Mouse (Mus musculus): ENCODE results near the gene Cntn6.

The Cntn6 gene

GRCm38 (mm10) chr6:104492490-104493431, at the start of gene Cntn6:
TSS of gene Cntn6 (plus strand) at chr6:104492790.
- DNase-seq (ENCODE audit: low read depth, low spot score): no peak

- no peak for DNase-seq (ENCODE audit: low read depth, low spot score)
Measured at GRCm38 (mm10) chr6:104443731-104444130, 48.9 kb upstream of the Cntn6 start.

GRCm38 (mm10) chr6:104470706-104471105, 21.9 kb upstream of the Cntn6 start:
- DNase-seq (ENCODE audit: low read depth, low spot score): no peak

GRCm38 (mm10) chr6:104479242-104479641, 13.3 kb upstream of the Cntn6 start:
- DNase-seq (ENCODE audit: low read depth, low spot score): no peak

DNA sequence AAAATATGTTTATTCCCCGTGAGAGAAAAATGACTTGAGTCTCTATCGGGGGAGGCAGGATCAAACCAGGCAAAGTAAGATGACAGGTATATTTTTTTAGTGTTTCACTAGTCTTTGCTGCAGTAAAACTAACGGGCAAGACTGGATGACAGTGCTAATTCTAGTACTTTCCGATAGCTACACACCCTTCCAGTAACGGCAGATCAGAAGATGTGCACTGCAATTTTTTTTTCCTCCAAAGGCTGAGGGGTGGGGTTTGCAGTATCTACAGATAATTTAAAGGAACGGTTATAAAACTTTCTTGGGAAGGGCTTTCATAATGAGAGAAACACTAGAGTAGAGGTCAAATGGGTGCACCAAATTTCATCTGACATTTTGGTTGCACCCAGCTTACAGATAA, 869 bp downstream of the Cntn6 start:
- no peak for DNase-seq (ENCODE audit: low read depth, low spot score)

DNA sequence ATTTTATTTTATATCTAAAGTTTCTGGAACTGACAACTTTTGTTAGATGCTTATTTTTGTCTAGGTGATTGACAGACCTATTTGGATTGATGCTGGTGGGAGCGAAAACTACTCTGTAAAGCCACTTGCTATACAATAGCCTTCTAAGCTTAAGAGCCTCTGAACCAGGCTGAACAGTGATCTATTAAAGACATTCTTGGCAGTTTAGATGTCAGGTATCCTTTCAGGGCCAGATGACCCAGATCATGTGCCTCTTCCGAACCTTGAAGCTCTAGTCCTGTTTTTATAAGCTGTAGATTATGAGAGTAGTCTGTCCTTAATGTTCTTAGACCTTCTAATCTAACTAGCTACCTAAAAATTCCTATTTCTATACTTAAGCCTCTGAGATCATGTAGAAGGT, 3.2 kb downstream of the Cntn6 start:
- DNase-seq (ENCODE audit: low read depth, low spot score): no peak

DNA sequence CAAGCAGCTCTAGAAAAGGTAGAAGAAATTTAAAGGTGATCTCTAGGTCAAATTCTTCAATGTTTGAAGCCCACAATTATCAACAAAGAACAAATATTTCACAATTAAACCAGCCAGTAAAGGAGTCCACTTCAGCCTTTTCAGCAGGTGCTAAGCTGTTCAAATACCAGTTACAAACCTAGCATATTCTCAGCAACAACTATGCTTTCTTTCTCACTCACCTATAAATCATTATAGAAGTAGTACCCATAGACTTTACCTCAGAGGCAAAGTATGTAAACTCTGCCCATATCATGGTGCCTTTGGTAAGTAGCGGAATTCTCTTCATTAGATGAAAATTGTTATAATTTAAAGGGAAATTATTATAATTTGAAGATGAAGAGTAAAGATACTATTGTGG, 71.4 kb downstream of the Cntn6 start:
- no peak for DNase-seq (ENCODE audit: low read depth, low spot score)

- no peak for DNase-seq (ENCODE audit: low read depth, low spot score)
Measured at GRCm38 (mm10) chr6:104569564-104569963, 77.0 kb downstream of the Cntn6 start.

DNA sequence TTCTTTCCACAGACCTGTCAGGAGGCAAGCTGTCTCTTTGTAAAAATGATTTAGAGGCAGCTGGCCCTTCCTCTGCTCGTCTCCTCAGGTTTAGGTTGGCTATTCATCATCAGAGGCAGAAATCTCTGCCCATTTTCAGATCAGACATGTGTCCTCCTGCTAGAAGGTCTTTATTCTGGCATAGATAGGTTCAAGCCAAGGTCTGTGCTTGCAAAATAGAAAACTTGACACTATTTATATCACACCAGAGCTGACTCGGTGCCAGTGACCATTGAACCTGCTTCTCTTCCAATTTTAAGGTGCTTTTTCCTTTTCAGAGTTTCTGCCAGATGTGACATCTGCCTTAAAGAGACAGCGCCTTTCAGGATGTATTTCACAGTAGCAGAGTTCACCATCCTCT, 95.4 kb downstream of the Cntn6 start:
- DNase-seq (ENCODE audit: low read depth, low spot score): no peak

- no peak for DNase-seq (ENCODE audit: low read depth, low spot score)
Measured at GRCm38 (mm10) chr6:104600838-104601397, 108.3 kb downstream of the Cntn6 start.

DNA sequence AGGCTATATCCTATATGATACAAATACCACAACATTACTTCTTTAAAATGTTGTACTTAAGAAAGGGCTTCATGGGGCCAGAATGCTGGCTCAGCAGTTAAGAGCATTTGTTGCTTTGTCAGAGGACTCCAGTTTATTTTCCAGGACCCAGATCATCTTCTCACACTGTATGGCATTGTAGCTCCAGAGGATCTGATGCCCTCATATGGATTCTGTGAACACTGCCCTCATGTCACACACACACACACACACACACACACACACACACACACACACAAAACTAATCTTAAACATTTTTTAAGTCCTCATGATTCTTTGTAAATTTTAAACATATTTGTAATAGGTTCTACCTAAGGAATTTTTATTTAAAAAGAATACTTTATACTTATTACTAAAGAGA, 110.3 kb downstream of the Cntn6 start:
- no peak for DNase-seq (ENCODE audit: low read depth, low spot score)

GRCm38 (mm10) chr6:104603371-104603770, 110.8 kb downstream of the Cntn6 start:
- DNase-seq (ENCODE audit: low read depth, low spot score): no peak

- DNase-seq (ENCODE audit: low read depth, low spot score): no peak
Measured at GRCm38 (mm10) chr6:104605214-104605613, 112.6 kb downstream of the Cntn6 start.

DNA sequence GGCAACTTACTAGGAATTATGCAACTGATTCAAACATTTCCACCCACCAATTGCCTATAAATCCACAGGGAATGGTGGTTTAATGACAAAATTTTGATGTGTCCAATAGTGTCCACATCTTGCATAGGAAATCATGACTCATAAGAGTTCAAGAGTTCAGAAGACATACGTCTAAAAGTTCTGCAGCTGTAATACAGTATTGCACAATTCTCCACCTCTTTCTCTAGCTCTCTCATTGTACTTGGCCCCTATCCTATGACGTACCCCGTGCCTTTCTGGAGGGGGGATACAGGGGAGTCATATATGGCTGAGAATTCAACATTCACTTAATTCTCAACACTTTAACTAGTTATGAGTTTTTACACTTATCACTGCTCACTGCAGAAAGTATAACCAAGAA, 160.9 kb downstream of the Cntn6 start:
- DNase-seq (ENCODE audit: low read depth, low spot score): no peak

DNA sequence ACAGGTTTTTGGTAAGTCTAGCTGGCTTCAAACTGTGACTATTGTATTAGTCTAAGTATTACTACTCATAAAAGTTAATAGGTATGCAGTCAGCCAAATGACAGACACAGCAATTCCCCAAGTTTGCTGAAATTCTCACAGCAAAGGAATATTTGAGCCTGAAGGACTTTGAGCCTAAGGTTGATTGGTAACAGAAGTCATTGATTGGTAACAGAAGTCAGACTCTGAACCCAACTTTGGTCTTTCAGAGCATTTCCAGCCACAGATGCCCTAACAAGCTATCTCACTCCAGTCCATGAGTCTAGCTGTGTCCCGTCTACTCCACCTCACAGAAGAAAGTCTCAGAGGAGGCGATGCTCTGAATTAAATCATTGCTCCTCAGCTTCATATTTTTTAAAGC, 176.1 kb downstream of the Cntn6 start:
- no peak for DNase-seq (ENCODE audit: low read depth, low spot score)

- no peak for DNase-seq (ENCODE audit: low read depth, low spot score)
Measured at GRCm38 (mm10) chr6:104674249-104674648, 181.7 kb downstream of the Cntn6 start.

- no peak for DNase-seq (ENCODE audit: low read depth, low spot score)
Measured at GRCm38 (mm10) chr6:104679809-104680495, 187.4 kb downstream of the Cntn6 start.

DNA sequence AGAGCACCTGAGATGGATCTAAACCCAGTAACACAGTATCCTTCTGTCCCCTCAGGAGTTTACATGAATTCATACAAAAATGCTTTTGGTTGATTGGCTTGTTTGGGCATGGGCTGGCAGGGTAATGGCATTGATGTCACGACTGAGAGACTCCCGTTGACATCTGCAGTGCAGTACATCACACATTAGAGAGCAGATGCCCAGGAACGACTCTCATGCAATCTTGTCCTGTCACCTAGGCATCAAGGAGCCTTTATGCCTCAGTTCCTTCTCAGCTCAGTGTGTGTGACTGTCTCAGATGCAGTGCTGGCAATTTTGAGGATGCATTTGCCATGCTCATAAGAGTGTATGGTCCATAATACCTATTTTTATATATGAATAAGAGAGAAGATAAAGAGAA, 195.4 kb downstream of the Cntn6 start:
- DNase-seq (ENCODE audit: low read depth, low spot score): no peak

- DNase-seq (ENCODE audit: low read depth, low spot score): no peak
Measured at GRCm38 (mm10) chr6:104688439-104689125, 196.0 kb downstream of the Cntn6 start.

- no peak for DNase-seq (ENCODE audit: low read depth, low spot score)
Measured at GRCm38 (mm10) chr6:104728571-104728970, 236.0 kb downstream of the Cntn6 start.

DNA sequence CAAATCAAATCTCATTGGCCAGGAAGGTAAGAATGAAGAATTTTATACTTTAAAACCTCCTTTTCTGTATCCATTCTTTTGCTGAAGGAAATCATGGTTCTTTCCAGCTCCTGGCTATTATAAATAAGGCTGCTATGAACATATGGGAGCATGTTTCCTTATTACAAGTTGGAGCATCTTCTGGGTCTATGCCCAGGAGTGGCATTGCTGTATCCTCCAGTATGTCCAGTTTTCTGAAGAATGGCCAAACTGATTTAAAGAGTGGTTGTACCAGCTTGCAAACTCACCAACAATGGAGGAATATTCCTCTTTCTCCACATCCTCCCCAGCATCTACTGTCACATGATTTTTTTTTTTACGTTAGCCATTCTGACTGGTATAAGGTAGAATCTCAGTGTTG, 241.7 kb downstream of the Cntn6 start:
- no peak for DNase-seq (ENCODE audit: low read depth, low spot score)

DNA sequence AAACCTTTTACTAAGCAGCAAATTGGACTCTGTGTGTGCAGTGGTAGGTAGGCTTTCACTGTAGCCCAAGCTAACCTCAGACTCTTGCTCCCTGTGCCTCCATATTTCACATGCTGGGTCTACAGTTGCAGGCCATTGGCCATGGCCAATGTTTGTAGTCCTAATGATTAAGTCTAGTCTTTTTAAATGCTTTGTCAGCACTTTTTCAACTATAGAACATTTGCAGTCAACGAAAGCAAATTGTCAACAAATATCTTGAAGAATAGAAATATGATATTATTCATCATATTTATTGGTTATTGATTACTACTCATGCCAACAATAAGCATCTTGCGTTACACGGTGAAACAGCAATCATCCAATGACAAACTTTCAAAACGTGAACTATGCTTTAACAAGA, 246.4 kb downstream of the Cntn6 start:
- no peak for DNase-seq (ENCODE audit: low read depth, low spot score)
